Mouse (Mus musculus) forebrain, postnatal 0 days (tissue): ENCODE results near the gene Lztfl1. TPM values are rescaled to one million over a fixed set of nuclear protein-coding genes. Genes with fewer than 3 reads are reported as not detected.
"Not testable (repeated sequence)": the region's sequence is repeated elsewhere in the genome, so short reads cannot be mapped to it uniquely, and the experiment has no call there.

Experiments used
- ATAC-seq: fragments of 200-750 bp; cut with Nextera tagmentation; 2 replicates; pipeline ENCODE4 v1.8.0; 2017; ENCODE audit warnings: mild to moderate bottlenecking, moderate library complexity
- DNase-seq: peaks from one replicate; pipeline ENCODE4 v3.0.0-alpha.2; 2015
- H3K27ac ChIP-seq: fragments of 300-500 bp; sonication (generic); 2 replicates; pipeline ENCODE4 v1.5.1; 2014; ENCODE audit warnings: low read depth, mild to moderate bottlenecking, antibody characterized with exemption, low read length, moderate library complexity, mixed read lengths
- H3K27me3 ChIP-seq: fragments of 300-500 bp; sonication (generic); 2 replicates; pipeline ENCODE4 v1.6.1; 2014; ENCODE audit warnings: mild to moderate bottlenecking, low read length, mixed read lengths; ENCODE audit not compliant: insufficient read depth
- H3K36me3 ChIP-seq: fragments of 300-500 bp; sonication (generic); 2 replicates; pipeline ENCODE4 v1.6.1; 2014; ENCODE audit warnings: mild to moderate bottlenecking, moderate library complexity; ENCODE audit not compliant: insufficient read depth
- H3K4me1 ChIP-seq: fragments of 300-500 bp; sonication (generic); 2 replicates; pipeline ENCODE4 v1.6.1; 2014; ENCODE audit warnings: antibody characterized with exemption; ENCODE audit not compliant: insufficient read depth
- H3K4me2 ChIP-seq: fragments of 300-500 bp; sonication (generic); 2 replicates; pipeline ENCODE4 v1.6.1; 2014; ENCODE audit warnings: low read depth, mild to moderate bottlenecking, moderate library complexity
- H3K4me3 ChIP-seq: fragments of 300-500 bp; sonication (generic); 2 replicates; pipeline ENCODE4 v1.5.1; 2014; ENCODE audit warnings: low read depth, low read length, mixed read lengths
- H3K9ac ChIP-seq: fragments of 300-500 bp; sonication (generic); 2 replicates; pipeline ENCODE4 v1.6.1; 2014; ENCODE audit warnings: mild to moderate bottlenecking
- H3K9me3 ChIP-seq: fragments of 300-500 bp; sonication (generic); 2 replicates; pipeline ENCODE4 v1.6.1; 2016; ENCODE audit warnings: low read length
- CTCF ChIP-seq: sonication (generic); IDR thresholded peaks from 2 replicates; pipeline ENCODE4 v1.5.1; 2016; ENCODE audit warnings: antibody characterized with exemption, control low read depth, low read depth
- WGBS: fragments of 180-500 bp; shearing (Covaris S2); extraction: QIAGEN DNeasy Blood & Tissue Kit; methylation state at CpG from one replicate; pipeline ENCODE4 v1.1.7; 2014; 5-methylcytosine and 5-hydroxymethylcytosine counted together
- polyA plus RNA-seq: library from polyadenylated mRNA; unstranded; fragments of >200 nt; fragmentation: Nextera tagmentation; extraction: Ambion mirVana; gene quantifications from 2 replicates; pipeline ENCODE4 v1.2.1, GENCODE M21; 2015
- total RNA-seq: library from RNA; depleted of rRNA; stranded (reverse); fragments of >200 nt; gene quantifications from 2 replicates; pipeline ENCODE4 v1.2.3, GENCODE M21; 2014

Gene Lztfl1
- total and polyA plus RNA-seq, 2 experiments from 2014 or later = 36.5 to 42.3 TPM

- 57% methylated on average over 2 of the region's 2 CpGs for WGBS
Observed at GRCm38 (mm10) chr9:123757326-123757725, 39.8 kb upstream of the Lztfl1 start.

GRCm38 (mm10) chr9:123756752-123757151, 39.3 kb upstream of the Lztfl1 start:
- Histone ChIP-seq H3K9ac (no peak overlapping the region), H3K9me3 (no peaks in the 10 kb centered on the region), H3K27me3 (no peaks in the 10 kb centered on the region), H3K4me2 (no peak overlapping the region), H3K36me3 (no peaks in the 10 kb centered on the region), H3K4me3 (no peak overlapping the region), H3K4me1 (no peaks in the 10 kb centered on the region), H3K27ac (no peak overlapping the region)
- 80% methylated on average over 3 of the region's 3 CpGs for WGBS
- DNase-seq (no peak), ATAC-seq (no peak)
- no peak for TF ChIP-seq CTCF

More at GRCm38 (mm10) chr9:123757326-123757725, 39.8 kb upstream of the Lztfl1 start:
- no peak overlapping the region for H3K9ac ChIP-seq
- DNase-seq = no peak
- no peaks in the 10 kb centered on the region for H3K27me3 ChIP-seq
- H3K4me3 ChIP-seq = no peak overlapping the region
- H3K36me3 ChIP-seq = no peaks in the 10 kb centered on the region
- TF ChIP-seq CTCF = no peak
- no peaks in the 10 kb centered on the region for H3K9me3 ChIP-seq
- H3K27ac ChIP-seq = no peak overlapping the region
- ATAC-seq = no peak
- no peak overlapping the region for H3K4me2 ChIP-seq
- H3K4me1 ChIP-seq = no peaks in the 10 kb centered on the region

DNA sequence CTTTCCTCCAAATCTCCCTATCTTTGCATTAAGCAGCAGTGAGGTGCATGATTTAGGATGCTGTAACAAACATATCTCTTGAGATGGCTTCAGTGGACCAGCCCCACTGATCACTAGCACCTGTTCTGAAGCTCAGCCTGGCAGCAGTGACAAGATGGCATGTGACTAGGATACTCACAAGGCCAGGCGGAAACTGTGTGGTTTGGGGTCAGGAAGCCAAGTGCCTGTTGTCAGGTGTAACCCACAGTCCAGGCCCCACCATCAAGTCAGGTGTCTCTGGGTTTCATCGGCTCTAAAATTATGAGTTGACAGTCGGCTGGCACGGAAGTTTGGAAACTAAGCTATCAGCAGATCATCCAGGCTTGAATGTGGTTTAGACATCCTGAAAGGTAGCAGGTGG, 36.8 kb upstream of the Lztfl1 start:
- DNase-seq (no peak), ATAC-seq (no peak)
- WGBS = 89% methylated on average over 4 of the region's 4 CpGs
- Histone ChIP-seq H3K27ac (no peak overlapping the region), H3K4me3 (no peak overlapping the region), H3K9me3 (no peaks in the 10 kb centered on the region), H3K36me3 (no peaks in the 10 kb centered on the region), H3K4me1 (no peaks in the 10 kb centered on the region), H3K9ac (no peak overlapping the region), H3K4me2 (no peak overlapping the region), H3K27me3 (no peaks in the 10 kb centered on the region)
- TF ChIP-seq CTCF = no peak

DNA sequence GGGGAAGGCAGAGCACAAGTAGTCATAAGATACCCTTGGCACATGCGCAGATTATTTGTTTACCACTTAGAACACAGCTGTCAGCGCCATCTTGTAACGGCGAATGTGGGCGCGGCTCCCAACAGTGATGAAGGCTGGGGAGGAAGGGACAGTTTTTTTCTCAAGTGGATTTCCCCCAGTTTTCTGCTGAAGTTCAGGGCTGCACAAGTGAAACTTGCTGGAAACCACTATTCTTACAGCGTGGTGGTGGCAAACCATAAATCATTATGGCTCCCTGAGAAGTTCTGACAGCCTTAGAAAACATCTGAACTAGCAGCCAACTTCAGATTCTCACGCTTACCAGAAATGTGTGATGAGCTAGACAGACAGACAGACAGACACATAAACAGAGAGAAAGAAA, 32.2 kb upstream of the Lztfl1 start:
- H3K4me2 ChIP-seq, ATAC-seq, H3K4me1 ChIP-seq, H3K9me3 ChIP-seq, DNase-seq, H3K4me3 ChIP-seq, H3K9ac ChIP-seq, H3K27me3 ChIP-seq, H3K27ac ChIP-seq, H3K36me3 ChIP-seq: not testable (repeated sequence)
- 92% methylated on average over 7 of the region's 8 CpGs for WGBS

DNA sequence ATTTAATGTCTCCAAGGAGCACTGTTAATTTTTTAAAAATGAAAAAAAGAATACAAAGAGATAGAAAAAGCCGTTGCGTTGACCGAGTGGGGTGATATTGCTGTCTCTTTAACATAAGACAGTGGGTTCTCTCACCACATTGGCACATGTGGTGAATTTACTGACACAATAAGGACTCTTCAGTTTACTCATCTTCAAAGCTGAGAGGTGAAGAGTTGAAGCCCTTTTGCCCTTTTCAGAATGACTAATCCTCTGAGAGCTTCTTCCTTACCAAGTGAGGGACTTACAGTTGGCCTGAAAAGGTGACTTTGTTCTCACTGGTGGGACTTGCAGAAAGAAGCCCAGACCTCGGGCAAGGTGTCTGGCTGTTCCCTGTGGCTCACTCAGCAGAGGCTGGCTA, 23.3 kb upstream of the Lztfl1 start:
- Histone ChIP-seq H3K27me3 (no peaks in the 10 kb centered on the region), H3K9me3 (no peaks in the 10 kb centered on the region), H3K9ac (no peak overlapping the region), H3K4me1 (no peaks in the 10 kb centered on the region), H3K4me2 (no peak overlapping the region), H3K4me3 (no peak overlapping the region), H3K27ac (no peak overlapping the region), H3K36me3 (no peaks in the 10 kb centered on the region)
- 87% methylated on average over 4 of the region's 4 CpGs for WGBS
- no peak for TF ChIP-seq CTCF
- ATAC-seq = no peak
- DNase-seq = no peak

- H3K9me3 ChIP-seq = no peaks in the 10 kb centered on the region
- no peak for TF ChIP-seq CTCF
- 72% methylated on average over 3 of the region's 3 CpGs for WGBS
- H3K4me2 ChIP-seq = no peak overlapping the region
- ATAC-seq (no peak), DNase-seq (no peak)
- no peaks in the 10 kb centered on the region for H3K27me3 ChIP-seq
- H3K4me1 ChIP-seq = no peaks in the 10 kb centered on the region
- no peaks in the 10 kb centered on the region for H3K36me3 ChIP-seq
- no peak overlapping the region for H3K27ac ChIP-seq
- H3K9ac ChIP-seq = no peak overlapping the region
- H3K4me3 ChIP-seq = no peak overlapping the region
Observed at GRCm38 (mm10) chr9:123734133-123734532, 16.6 kb upstream of the Lztfl1 start.

DNA sequence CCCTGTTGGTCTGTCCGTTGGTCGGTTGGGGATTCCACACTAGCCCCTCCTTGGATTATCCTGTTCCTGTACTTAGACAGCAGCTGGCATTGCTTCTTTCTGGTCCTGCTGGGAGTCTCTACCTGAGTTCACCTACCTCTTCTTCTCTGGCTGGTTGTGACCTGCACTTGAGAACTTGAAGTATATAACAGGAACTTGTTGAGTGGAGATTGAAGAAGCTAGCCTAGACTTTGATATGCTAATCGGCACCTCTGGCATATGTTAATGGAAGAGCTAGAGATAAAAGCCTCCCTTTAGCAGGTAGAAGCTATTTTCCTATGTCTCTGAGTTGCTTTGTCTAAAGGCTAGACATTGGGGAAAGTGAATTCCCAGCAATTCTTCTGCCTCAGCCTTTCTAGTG, 13.8 kb upstream of the Lztfl1 start:
- Histone ChIP-seq H3K9me3 (no peaks in the 10 kb centered on the region), H3K27me3 (no peaks in the 10 kb centered on the region), H3K9ac (no peak overlapping the region), H3K36me3 (no peaks in the 10 kb centered on the region), H3K27ac (no peak overlapping the region), H3K4me3 (no peak overlapping the region), H3K4me2 (no peak overlapping the region), H3K4me1 (no peaks in the 10 kb centered on the region)
- WGBS = 73% methylated on average over 3 of the region's 3 CpGs
- TF ChIP-seq CTCF = no peak
- ATAC-seq (no peak), DNase-seq (no peak)
